Mouse (Mus musculus) brain, embryonic 14.5 days (tissue): ENCODE results near the gene Esyt1.

Experiments used
- CTCF ChIP-seq: fragments of 200-500 bp; IDR thresholded peaks from 2 replicates; pipeline ENCODE4 v1.5.1; 2012; ENCODE audit warnings: inconsistent platforms, mild to moderate bottlenecking, moderate library complexity, borderline replicate concordance; ENCODE audit not compliant: insufficient read depth, insufficient read length; ENCODE audit errors: extremely low read depth
- POLR2A ChIP-seq: fragments of 200-500 bp; IDR thresholded peaks from 2 replicates; pipeline ENCODE4 v1.6.1; 2012; ENCODE audit warnings: mild to moderate bottlenecking, inconsistent platforms, borderline replicate concordance; ENCODE audit not compliant: poor library complexity, insufficient read depth, insufficient read length, severe bottlenecking; ENCODE audit errors: extremely low read depth

DNA sequence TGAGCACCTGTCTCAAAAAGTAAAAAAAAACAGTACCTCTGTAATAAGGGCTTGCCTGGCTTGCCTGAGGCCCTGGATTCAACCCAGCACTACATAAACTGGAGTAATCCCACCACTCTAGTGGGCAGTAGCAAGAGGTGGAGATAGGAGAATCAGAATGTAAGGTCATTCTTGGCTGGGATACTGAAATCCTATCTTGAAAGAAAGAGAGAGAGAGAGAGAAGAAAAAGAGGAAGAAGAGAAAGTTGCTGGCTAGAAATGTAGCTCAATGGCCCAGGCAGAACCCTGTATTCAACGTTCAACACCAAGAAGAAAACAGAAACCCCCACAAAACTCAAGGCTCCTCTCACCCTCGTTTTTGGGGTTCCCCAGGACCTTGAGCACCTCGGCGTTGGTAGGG lies 29.8 kb downstream of the Esyt1 start:
- TF ChIP-seq POLR2A = no peak
- no peak for TF ChIP-seq CTCF
